In the genomic region with DNA sequence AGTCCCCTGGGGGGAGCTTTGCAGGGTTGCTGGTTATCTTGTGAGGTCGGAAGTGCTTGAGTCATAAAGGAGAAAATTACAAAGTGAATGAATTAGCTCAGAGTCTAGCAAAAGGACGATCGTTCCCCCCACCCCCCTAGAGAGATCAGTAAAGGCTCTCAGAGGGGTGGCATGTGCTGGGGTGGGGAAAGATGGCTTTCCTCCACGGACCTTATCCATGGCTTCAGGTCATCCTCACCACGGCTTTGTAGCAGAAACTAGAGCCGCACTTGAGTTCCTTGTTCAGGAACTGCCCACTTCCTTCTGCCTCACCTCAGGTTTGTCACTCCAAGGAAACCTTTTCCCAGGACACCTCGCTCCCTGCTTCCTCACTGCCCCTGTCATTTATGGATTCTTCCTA, we compare ENCODE assay signal across 8 mouse cellular contexts. TPM values are rescaled to one million over a fixed set of nuclear protein-coding genes. Genes with fewer than 3 reads are reported as not detected.
A peak's percentile ranks its signal among the peaks of the same experiment; 100 is the strongest.
DNase-seq lines count a peak whose midpoint lies in the region; ATAC-seq and TF ChIP-seq lines count a peak whose summit lies in the region.

TSS of gene Spcs2 (minus strand) at position 101 of the 400 bp plus-strand sequence.

- H3K9ac ChIP-seq in kidney, postnatal 0 days (ENCODE audit: low read depth, low read length), result no peak within 1 kb of the TSS
- no peak within 1 kb of the TSS for H3K9ac ChIP-seq in midbrain, embryonic 12.5 days (replicated peaks)

- no peaks in the 10 kb centered on the region for H3K36me3 ChIP-seq in kidney, postnatal 0 days (ENCODE audit: insufficient read depth, low read length)
- no peaks in the 10 kb centered on the region for H3K36me3 ChIP-seq in midbrain, embryonic 12.5 days

- H3K4me3 ChIP-seq in kidney, postnatal 0 days (replicated peaks; ENCODE audit: low read depth, low read length), result no peak within 1 kb of the TSS
- H3K4me3 ChIP-seq in midbrain, embryonic 12.5 days, result no peak within 1 kb of the TSS

- no peak within 1 kb of the TSS for H3K27ac ChIP-seq in kidney, postnatal 0 days
- H3K27ac ChIP-seq in midbrain, embryonic 12.5 days (replicated peaks), result 0 out of 2 replicates have a peak within 1 kb of the TSS, but pooled peaks have one; percentile 17

- H3K4me2 ChIP-seq in kidney, postnatal 0 days (ENCODE audit: low read length), result no peak within 1 kb of the TSS
- H3K4me2 ChIP-seq in midbrain, embryonic 12.5 days (replicated peaks), result no peak within 1 kb of the TSS

- no peak for ATAC-seq in kidney, postnatal 0 days (replicated peaks; ENCODE audit: low FRiP score, low read depth)
- ATAC-seq in midbrain, embryonic 12.5 days (ENCODE audit: low FRiP score, low read depth), result no peak

- no peak for DNase-seq in kidney, postnatal 0 days (ENCODE audit: low spot score)
- no peak for DNase-seq in kidney, adult 8-10 months
- DNase-seq in adrenal gland, postnatal 4 days (ENCODE audit: low spot score in 2 of 2), result no peak
- no peak for DNase-seq in gastrocnemius, postnatal 4 days (ENCODE audit: low spot score in 2 of 2)
- DNase-seq in large intestine, adult 2 months (ENCODE audit: low read depth, low spot score), result no peak
- no peak for DNase-seq in cerebellum, postnatal 14 days
- no peak for DNase-seq in natural killer cell, adult 2 months (ENCODE audit: low spot score in 2 of 2)

- 44% methylated on average over 7 of the region's 7 CpGs for WGBS in kidney, postnatal 0 days
- WGBS in large intestine, adult 2 months, result 46% methylated on average over 7 of the region's 7 CpGs
- 58% methylated on average over 7 of the region's 7 CpGs for WGBS in midbrain, embryonic 12.5 days

- no peaks in the 10 kb centered on the region for H3K4me1 ChIP-seq in kidney, postnatal 0 days (replicated peaks; ENCODE audit: insufficient read depth, low read length)
- H3K4me1 ChIP-seq in midbrain, embryonic 12.5 days, result peaks cover 17% of the 10 kb centered on the region

- H3K27me3 ChIP-seq in kidney, postnatal 0 days (ENCODE audit: insufficient read depth, low read length), result no peaks in the 10 kb centered on the region
- H3K27me3 ChIP-seq in midbrain, embryonic 12.5 days, result no peaks in the 10 kb centered on the region

- no peaks in the 10 kb centered on the region for H3K9me3 ChIP-seq in kidney, postnatal 0 days (replicated peaks; ENCODE audit: low read length)
- no peaks in the 10 kb centered on the region for H3K9me3 ChIP-seq in midbrain, embryonic 12.5 days

- no peak for TF ChIP-seq CTCF in kidney, postnatal 0 days (IDR thresholded peaks at IDR 0.05; ENCODE audit: low read depth)

RNA-seq across cellular contexts. Expression of gene Spcs2, which starts in this region (rescaled TPM):
- polyA plus RNA-seq in kidney, postnatal 0 days (2015; fragmentation: Nextera tagmentation; extraction: Ambion mirVana), result 340 and 344 TPM in 2 replicates
- total RNA-seq in adrenal gland, postnatal 4 days (2021), result 100 to 1,000 TPM; 173 to 175 TPM
- total RNA-seq in gastrocnemius, postnatal 4 days (2021), result 10 to 100 TPM; 80.1 to 80.8 TPM
- 49.4 and 60.5 TPM in 2 replicates for polyA plus RNA-seq in large intestine, adult 2 months (2012; rRNA removed)
- 326 and 333 TPM in 2 replicates for polyA plus RNA-seq in midbrain, embryonic 12.5 days (2016; fragmentation: Nextera tagmentation; extraction: Ambion mirVana)
